Mouse (Mus musculus) adrenal gland, postnatal 4 days (tissue): ENCODE data around the gene Sostdc1. TPM values are rescaled to one million over a fixed set of nuclear protein-coding genes. Genes with fewer than 3 reads are reported as not detected.

Experiments used
- DNase-seq, 2 experiments: peaks; one replicate each; pipeline ENCODE4 v3.0.0; 2021 to 2022; ENCODE audit warnings: low spot score in 2 of 2, mixed read lengths in 2 of 2
- total RNA-seq, 2 experiments: library from RNA; stranded (reverse); gene quantifications; 2 replicates each; pipeline ENCODE4 v1.2.3; 2021

Sostdc1 gene
- total RNA-seq, 2 experiments from 2014 or later: 6.6 to 28.8 TPM

DNA sequence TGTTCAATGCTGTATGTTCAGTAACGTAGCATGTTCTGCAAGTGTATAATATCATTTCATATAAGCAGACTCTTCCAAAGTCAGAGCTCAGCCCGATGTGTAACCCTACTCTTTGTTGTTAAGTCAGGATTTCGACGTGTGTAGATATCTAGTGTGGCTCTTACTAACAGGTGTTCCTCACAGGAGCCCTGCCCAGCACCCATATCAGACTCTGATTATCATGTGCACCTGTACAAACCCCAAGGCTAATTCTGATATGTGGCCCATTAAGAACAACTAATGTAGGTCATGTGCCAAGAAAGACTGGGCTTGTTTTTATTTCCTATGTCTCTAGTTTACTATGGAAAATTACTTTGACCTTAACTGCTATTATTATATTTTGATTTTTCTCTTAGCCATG, 50.1 kb downstream of the Sostdc1 start:
- DNase-seq: no peak

Other genes with a start within 250 kb of the Sostdc1 start
- gene Ankmy2, start 157.0 kb upstream of the Sostdc1 start, total RNA-seq: 10 to 100 TPM; 44.6 to 45.5 TPM
- 10 to 100 TPM; 51.0 to 61.0 TPM for gene Bzw2, start 156.1 kb upstream of the Sostdc1 start, total RNA-seq
- not detected for gene Lrrc72, start 60.7 kb upstream of the Sostdc1 start, total RNA-seq
- gene Ispd, start 67.3 kb downstream of the Sostdc1 start, total RNA-seq: 10 to 100 TPM in 1 of 2 experiments, 1 to 10 TPM in 1; 8.3 to 10.7 TPM
- 1 to 10 TPM; 2.5 to 3.5 TPM for gene D630036H23Rik, start 68.0 kb downstream of the Sostdc1 start, total RNA-seq